Mouse (Mus musculus) limb, embryonic 13.5 days (tissue): ENCODE measurements around the gene Tmem200b. TPM values are rescaled to one million over a fixed set of nuclear protein-coding genes. Genes with fewer than 3 reads are reported as not detected.

Experiments
- ATAC-seq: fragments of 200-750 bp; cut with Nextera tagmentation; 2 replicates; pipeline ENCODE4 v1.8.0; 2017; ENCODE audit warnings: low read depth, moderate number of reproducible peaks, moderate TSS enrichment; ENCODE audit not compliant: low FRiP score
- H3K27ac ChIP-seq: fragments of 300-500 bp; sonication (generic); 2 replicates; pipeline ENCODE4 v1.5.1; 2015; ENCODE audit warnings: inconsistent platforms, mild to moderate bottlenecking, moderate library complexity
- H3K27me3 ChIP-seq: fragments of 300-500 bp; sonication (generic); 2 replicates; pipeline ENCODE4 v1.6.1; 2015; ENCODE audit warnings: mild to moderate bottlenecking, inconsistent platforms
- H3K36me3 ChIP-seq: fragments of 300-500 bp; sonication (generic); 2 replicates; pipeline ENCODE4 v1.6.1; 2015; ENCODE audit warnings: inconsistent platforms, mild to moderate bottlenecking, moderate library complexity
- H3K4me1 ChIP-seq: fragments of 300-500 bp; sonication (generic); 2 replicates; pipeline ENCODE4 v1.6.1; 2015; ENCODE audit warnings: inconsistent platforms
- H3K4me2 ChIP-seq: fragments of 300-500 bp; sonication (generic); replicated peaks from 2 replicates; pipeline ENCODE4 v1.6.1; 2015; ENCODE audit warnings: inconsistent platforms, mild to moderate bottlenecking, moderate library complexity
- H3K4me3 ChIP-seq: fragments of 300-500 bp; sonication (generic); 2 replicates; pipeline ENCODE4 v1.5.1; 2015; ENCODE audit warnings: moderate library complexity, mild to moderate bottlenecking, inconsistent platforms
- H3K9ac ChIP-seq: fragments of 300-500 bp; sonication (generic); 2 replicates; pipeline ENCODE4 v1.6.1; 2015; ENCODE audit warnings: mild to moderate bottlenecking, inconsistent platforms
- H3K9me3 ChIP-seq: fragments of 300-500 bp; sonication (generic); 2 replicates; pipeline ENCODE4 v1.6.1; 2016; ENCODE audit warnings: inconsistent platforms
- WGBS: fragments of 180-500 bp; shearing (Covaris S2); methylation state at CpG from one replicate; pipeline ENCODE4 v1.1.7; 2015; 5-methylcytosine and 5-hydroxymethylcytosine counted together
- polyA plus RNA-seq: library from polyadenylated mRNA; unstranded; fragments of >200 nt; fragmentation: Nextera tagmentation; extraction: Ambion mirVana; gene quantifications from 2 replicates; pipeline ENCODE4 v1.2.1, GENCODE M21; 2015

Gene Tmem200b
- polyA plus RNA-seq, 1 experiment from 2014 or later = 2.5 TPM

- H3K9ac ChIP-seq = peak overlapping the region; percentile 86
These were observed 798 bp upstream of the Tmem200b start for GRCm38 (mm10) chr4:131920595-131921351.

GRCm38 (mm10) chr4:131922404-131922803 is 833 bp downstream of the Tmem200b start:
- ATAC-seq = no peak
- Histone ChIP-seq H3K27me3 (peaks cover 29% of the 10 kb centered on the region), H3K4me2 (peak overlapping the region; percentile 85), H3K9ac (peak overlapping the region; percentile 86), H3K27ac (no peak overlapping the region), H3K4me3 (peak overlapping the region; percentile 76), H3K4me1 (peaks cover 75% of the 10 kb centered on the region), H3K36me3 (peaks cover 41% of the 10 kb centered on the region), H3K9me3 (no peaks in the 10 kb centered on the region)
- 56% methylated on average over 15 of the region's 15 CpGs for WGBS

More at GRCm38 (mm10) chr4:131920595-131921351, 798 bp upstream of the Tmem200b start:
- Histone ChIP-seq H3K27ac (peak overlapping the region; percentile 93), H3K4me1 (peaks cover 86% of the 10 kb centered on the region), H3K4me3 (peak overlapping the region; percentile 76), H3K4me2 (peak overlapping the region; percentile 85), H3K36me3 (peaks cover 25% of the 10 kb centered on the region), H3K27me3 (peaks cover 45% of the 10 kb centered on the region), H3K9me3 (no peaks in the 10 kb centered on the region)
- ATAC-seq = peak; percentile 26
- WGBS = under 1% methylated on average over 61 of the region's 76 CpGs

GRCm38 (mm10) chr4:131924096-131924810 is 2.7 kb downstream of the Tmem200b start:
- Histone ChIP-seq H3K9me3 (no peaks in the 10 kb centered on the region), H3K36me3 (peaks cover 60% of the 10 kb centered on the region), H3K4me1 (peaks cover 60% of the 10 kb centered on the region), H3K4me3 (peak overlapping the region; percentile 2; the same call in 1 of the 2 replicates), H3K27me3 (peaks cover 23% of the 10 kb centered on the region), H3K27ac (peak overlapping the region; percentile 33; the same call in 1 of the 2 replicates), H3K4me2 (peak overlapping the region; percentile 85), H3K9ac (no peak overlapping the region)
- WGBS = 59% methylated on average over 6 of the region's 6 CpGs
- no peak for ATAC-seq

- peaks cover 21% of the 10 kb centered on the region for H3K4me1 ChIP-seq
- no peak overlapping the region for H3K4me3 ChIP-seq
- H3K27ac ChIP-seq = no peak overlapping the region
- peaks cover 91% of the 10 kb centered on the region for H3K36me3 ChIP-seq
- no peaks in the 10 kb centered on the region for H3K9me3 ChIP-seq
- H3K4me2 ChIP-seq = no peak overlapping the region
- ATAC-seq = no peak
- WGBS = 91% methylated on average over 6 of the region's 6 CpGs
- H3K27me3 ChIP-seq = peaks cover 4% of the 10 kb centered on the region; the same call in 1 of the 2 replicates
- no peak overlapping the region for H3K9ac ChIP-seq
These were observed 7.6 kb downstream of the Tmem200b start for GRCm38 (mm10) chr4:131929146-131929545.

GRCm38 (mm10) chr4:131939459-131939858 is 17.9 kb downstream of the Tmem200b start:
- H3K4me1 ChIP-seq = peaks cover 10% of the 10 kb centered on the region
- H3K4me2 ChIP-seq = no peak overlapping the region
- no peaks in the 10 kb centered on the region for H3K27me3 ChIP-seq
- H3K4me3 ChIP-seq = no peak overlapping the region
- H3K36me3 ChIP-seq = peaks cover 37% of the 10 kb centered on the region
- no peak overlapping the region for H3K27ac ChIP-seq
- ATAC-seq = no peak
- no peaks in the 10 kb centered on the region for H3K9me3 ChIP-seq
- no peak overlapping the region for H3K9ac ChIP-seq
- 82% methylated on average over 2 of the region's 2 CpGs for WGBS

GRCm38 (mm10) chr4:131940846-131941245 is 19.3 kb downstream of the Tmem200b start:
- no peak overlapping the region for H3K27ac ChIP-seq
- no peak for ATAC-seq
- WGBS = 96% methylated on average over 4 of the region's 4 CpGs
- peaks cover 13% of the 10 kb centered on the region for H3K4me1 ChIP-seq
- H3K4me3 ChIP-seq = no peak overlapping the region
- H3K27me3 ChIP-seq = no peaks in the 10 kb centered on the region
- peaks cover 25% of the 10 kb centered on the region for H3K36me3 ChIP-seq
- no peak overlapping the region for H3K4me2 ChIP-seq
- H3K9ac ChIP-seq = no peak overlapping the region
- no peaks in the 10 kb centered on the region for H3K9me3 ChIP-seq

- 93% methylated on average over 11 of the region's 11 CpGs for WGBS
- Histone ChIP-seq H3K4me3 (no peak overlapping the region), H3K9me3 (no peaks in the 10 kb centered on the region), H3K4me2 (no peak overlapping the region), H3K36me3 (peaks cover 34% of the 10 kb centered on the region), H3K27me3 (no peaks in the 10 kb centered on the region), H3K27ac (no peak overlapping the region), H3K4me1 (peaks cover 6% of the 10 kb centered on the region; the same call in 1 of the 2 replicates), H3K9ac (no peak overlapping the region)
- ATAC-seq = no peak
These were observed 26.3 kb downstream of the Tmem200b start for GRCm38 (mm10) chr4:131947848-131948247.

- WGBS = 58% methylated on average over 5 of the region's 5 CpGs
- Histone ChIP-seq H3K4me2 (no peak overlapping the region), H3K9me3 (no peaks in the 10 kb centered on the region), H3K4me1 (peaks cover 6% of the 10 kb centered on the region; the same call in 1 of the 2 replicates), H3K4me3 (no peak overlapping the region), H3K36me3 (peaks cover 44% of the 10 kb centered on the region), H3K9ac (no peak overlapping the region), H3K27ac (no peak overlapping the region), H3K27me3 (no peaks in the 10 kb centered on the region)
- no peak for ATAC-seq
These were observed 28.3 kb downstream of the Tmem200b start for GRCm38 (mm10) chr4:131949903-131950302.

GRCm38 (mm10) chr4:131950657-131951056 is 29.1 kb downstream of the Tmem200b start:
- Histone ChIP-seq H3K36me3 (peaks cover 50% of the 10 kb centered on the region), H3K4me2 (no peak overlapping the region), H3K4me1 (peaks cover 5% of the 10 kb centered on the region; the same call in 1 of the 2 replicates), H3K4me3 (no peak overlapping the region), H3K27me3 (no peaks in the 10 kb centered on the region), H3K27ac (no peak overlapping the region), H3K9ac (no peak overlapping the region), H3K9me3 (no peaks in the 10 kb centered on the region)
- ATAC-seq = no peak
- 87% methylated on average over 8 of the region's 8 CpGs for WGBS

- no peaks in the 10 kb centered on the region for H3K9me3 ChIP-seq
- H3K9ac ChIP-seq = no peak overlapping the region
- 52% methylated on average over 3 of the region's 3 CpGs for WGBS
- peaks cover 54% of the 10 kb centered on the region for H3K36me3 ChIP-seq
- H3K27me3 ChIP-seq = no peaks in the 10 kb centered on the region
- no peak overlapping the region for H3K4me2 ChIP-seq
- ATAC-seq = no peak
- H3K4me1 ChIP-seq = no peaks in the 10 kb centered on the region
- H3K4me3 ChIP-seq = no peak overlapping the region
- H3K27ac ChIP-seq = no peak overlapping the region
These were observed 35.6 kb downstream of the Tmem200b start for GRCm38 (mm10) chr4:131957161-131957560.

- Histone ChIP-seq H3K27ac (no peak overlapping the region), H3K36me3 (peaks cover 68% of the 10 kb centered on the region), H3K9ac (no peak overlapping the region), H3K4me3 (no peak overlapping the region), H3K27me3 (no peaks in the 10 kb centered on the region), H3K4me1 (no peaks in the 10 kb centered on the region), H3K4me2 (no peak overlapping the region), H3K9me3 (no peaks in the 10 kb centered on the region)
- ATAC-seq = peak; percentile 59; the same call in 1 of the 2 replicates
- 68% methylated on average over 2 of the region's 2 CpGs for whole genome bisulfite sequencing
These were observed 47.3 kb downstream of the Tmem200b start for GRCm38 (mm10) chr4:131968873-131969272.

GRCm38 (mm10) chr4:131970244-131970853 is 48.8 kb downstream of the Tmem200b start:
- no peak overlapping the region for H3K27ac ChIP-seq
- peaks cover 68% of the 10 kb centered on the region for H3K36me3 ChIP-seq
- no peak for ATAC-seq
- no peaks in the 10 kb centered on the region for H3K9me3 ChIP-seq
- WGBS = 95% methylated on average over 7 of the region's 7 CpGs
- H3K4me1 ChIP-seq = no peaks in the 10 kb centered on the region
- no peak overlapping the region for H3K4me3 ChIP-seq
- no peak overlapping the region for H3K4me2 ChIP-seq
- H3K27me3 ChIP-seq = no peaks in the 10 kb centered on the region
- H3K9ac ChIP-seq = no peak overlapping the region
